Mouse (Mus musculus) kidney, adult 18-20 months (tissue): Measurements from ENCODE around the gene Dusp16.

Source experiments
- DNase-seq: peaks from one replicate; pipeline ENCODE4 v3.0.0; 2021

Dusp16 gene

DNA sequence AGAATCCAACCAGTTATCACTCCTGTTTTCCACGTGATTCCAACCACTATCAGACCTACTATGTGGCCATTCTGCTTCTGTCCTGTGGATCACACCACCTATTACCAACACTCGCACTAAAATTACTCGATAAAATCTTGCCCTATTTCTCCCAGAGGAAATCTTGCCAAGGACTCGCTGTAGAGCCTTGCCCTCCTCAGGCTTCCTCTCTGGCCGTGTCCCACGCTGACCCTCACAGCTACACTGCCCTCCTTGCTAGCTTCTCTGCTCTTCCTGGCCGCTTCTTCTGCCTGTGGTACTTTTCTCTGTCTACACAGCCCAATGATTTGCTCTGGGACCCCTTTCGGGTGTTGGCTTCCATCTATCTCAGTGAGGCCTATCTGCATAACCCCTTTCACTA is 59.6 kb downstream of the Dusp16 start:
- no peak for DNase-seq

DNA sequence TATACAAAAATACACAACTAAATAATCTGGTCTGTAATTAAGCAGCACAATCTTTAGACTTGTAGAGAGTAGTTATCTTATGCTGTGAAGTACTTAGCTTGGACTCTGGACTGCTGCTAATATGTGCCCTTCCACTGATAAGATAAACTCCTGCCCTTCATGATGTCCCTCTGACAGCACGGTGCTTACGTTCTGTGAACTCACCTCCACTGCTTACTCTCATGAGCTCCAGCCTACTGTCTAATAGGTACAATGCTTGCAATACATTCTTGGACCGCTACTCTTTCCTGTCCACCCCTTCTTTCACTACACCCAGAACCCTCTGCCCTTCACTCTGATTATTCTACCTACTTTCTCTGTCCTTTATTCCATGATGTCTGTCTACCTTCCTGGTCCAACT is 61.4 kb downstream of the Dusp16 start:
- no peak for DNase-seq

DNA sequence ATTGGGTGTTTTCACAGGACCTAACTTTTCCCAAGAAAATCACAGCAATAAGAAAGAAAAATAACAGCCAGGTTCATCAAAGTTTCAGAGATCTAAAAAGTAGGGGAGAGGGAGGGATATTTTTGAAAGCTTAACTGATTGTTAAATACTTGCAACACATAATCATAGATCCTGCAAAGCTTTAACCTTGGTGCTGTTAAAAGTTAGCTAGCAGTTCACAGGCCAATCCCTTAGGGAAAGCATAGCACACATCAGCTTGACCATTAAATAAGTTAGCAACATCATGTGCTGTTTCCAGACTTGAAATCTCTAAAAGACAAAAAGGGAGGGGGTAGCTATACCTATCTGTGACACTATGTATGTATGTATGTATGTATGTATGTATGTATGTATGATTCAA is 67.0 kb downstream of the Dusp16 start:
- no peak for DNase-seq

DNA sequence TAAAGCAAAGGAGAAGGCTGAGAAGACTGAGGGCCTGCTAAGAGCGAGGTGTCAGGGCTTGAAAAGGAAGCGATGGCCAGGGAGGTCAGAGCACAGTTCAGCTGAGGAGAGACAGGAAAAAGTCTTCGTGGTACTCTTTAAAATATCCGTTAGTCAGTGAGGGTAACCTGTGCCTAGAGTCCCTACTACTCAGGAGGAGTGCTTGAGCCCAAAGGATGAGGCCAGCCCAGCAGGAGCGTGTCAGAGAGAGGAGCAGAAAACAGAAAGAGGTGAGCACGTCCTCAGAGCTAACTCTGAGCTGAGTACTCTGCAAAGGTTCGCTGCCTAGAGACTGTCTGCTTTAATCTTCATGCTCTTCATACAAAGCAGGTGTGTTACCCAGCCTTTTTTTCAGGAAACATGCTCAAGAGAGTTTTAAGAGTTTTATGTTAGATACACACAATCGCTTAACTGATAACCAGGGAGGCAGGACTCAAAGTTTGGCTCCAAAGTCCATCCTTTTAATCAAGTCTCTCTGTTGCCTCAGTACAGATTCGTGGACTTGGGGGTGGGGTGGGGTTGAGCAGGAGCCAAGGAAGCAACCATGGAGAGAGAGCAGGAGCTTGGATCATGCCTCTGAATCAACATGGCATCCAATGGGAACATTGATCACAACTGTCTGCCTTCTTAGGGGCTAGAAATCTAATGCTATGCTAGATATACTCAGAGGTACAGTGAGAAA is 68.4 kb downstream of the Dusp16 start:
- peak; percentile 70 for DNase-seq

DNA sequence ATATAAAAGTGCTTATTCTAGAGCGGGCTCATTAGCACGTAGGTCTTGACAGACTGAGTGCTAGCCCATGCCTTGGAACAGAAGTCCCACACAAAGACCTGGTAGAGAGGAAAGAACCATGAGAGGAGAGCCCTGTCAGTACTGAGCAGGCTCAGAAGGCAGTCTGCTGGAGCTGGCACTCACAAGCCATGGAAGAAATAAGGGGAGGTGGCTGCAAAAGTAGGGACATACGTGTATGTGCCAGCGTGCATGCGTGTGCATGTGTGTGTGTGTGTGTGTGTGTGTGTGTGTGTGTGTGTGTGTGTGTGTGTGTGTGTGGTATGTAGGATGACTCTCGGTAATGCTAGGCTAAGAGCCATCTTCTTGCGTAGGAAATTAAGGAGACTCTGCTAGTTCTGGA is 69.1 kb downstream of the Dusp16 start:
- no peak for DNase-seq

DNA sequence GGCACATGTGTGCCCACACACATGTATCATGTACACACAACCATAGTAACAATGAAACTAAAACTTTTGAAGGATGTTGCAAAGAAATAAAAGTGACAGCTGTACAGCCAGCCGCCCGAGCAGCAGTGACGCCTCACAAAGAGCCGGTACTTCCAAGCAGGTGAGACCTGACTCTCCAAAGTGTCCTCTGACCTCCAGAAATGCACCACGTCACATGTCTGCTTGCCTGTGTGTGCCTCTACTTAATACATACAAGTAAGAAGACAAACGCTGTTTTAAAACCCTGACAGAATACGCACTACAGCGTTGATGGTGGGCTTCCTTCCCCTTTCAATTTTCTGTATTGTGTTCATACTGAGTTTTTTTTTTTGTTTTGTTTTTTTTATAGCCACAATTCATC is 69.5 kb downstream of the Dusp16 start:
- DNase-seq = no peak

DNA sequence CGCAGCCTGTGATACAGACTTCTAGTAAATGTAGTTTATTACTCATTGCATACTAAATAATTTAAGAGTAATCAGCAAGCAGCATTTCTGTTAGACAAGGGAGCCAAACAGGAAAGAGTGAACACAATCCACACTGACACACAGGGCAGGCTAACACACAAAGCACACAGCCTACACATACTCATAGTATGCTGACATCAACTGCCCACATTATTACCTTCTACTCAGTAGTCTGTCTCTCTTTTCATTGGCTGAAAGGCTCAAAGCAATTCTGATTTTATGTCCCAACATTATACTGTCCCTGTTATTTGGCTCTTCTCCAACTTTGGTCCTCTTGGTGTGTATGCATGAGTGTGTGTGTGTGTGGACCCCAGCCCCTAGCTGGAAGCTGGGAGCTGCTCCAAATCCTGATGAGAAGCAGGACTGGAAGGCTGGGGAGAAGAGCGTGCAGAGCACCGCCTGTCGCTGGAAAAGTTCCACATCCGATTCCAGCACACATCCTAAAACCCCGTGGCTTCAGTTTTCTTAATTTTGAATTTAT is 70.6 kb downstream of the Dusp16 start:
- no peak for DNase-seq

DNA sequence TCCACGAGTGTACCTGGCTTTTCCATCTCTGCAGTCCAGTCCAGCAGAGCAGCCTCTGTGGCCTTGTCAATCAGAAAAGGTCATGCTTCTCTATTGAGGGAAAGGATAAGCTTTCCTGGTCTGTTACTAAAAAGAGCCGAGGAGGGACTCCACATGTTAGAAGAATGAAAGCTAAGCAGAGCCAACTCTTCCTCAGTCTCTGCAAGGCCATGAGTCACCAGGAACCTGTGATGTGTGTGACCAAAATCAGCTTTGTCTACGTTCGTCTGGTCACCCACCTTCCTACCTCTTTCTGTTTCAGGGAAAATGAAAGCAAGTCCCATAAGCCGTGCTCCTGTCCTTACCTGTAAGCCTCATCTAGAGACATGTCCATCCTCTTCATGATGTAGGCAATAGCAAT is 72.3 kb downstream of the Dusp16 start:
- DNase-seq = no peak

DNA sequence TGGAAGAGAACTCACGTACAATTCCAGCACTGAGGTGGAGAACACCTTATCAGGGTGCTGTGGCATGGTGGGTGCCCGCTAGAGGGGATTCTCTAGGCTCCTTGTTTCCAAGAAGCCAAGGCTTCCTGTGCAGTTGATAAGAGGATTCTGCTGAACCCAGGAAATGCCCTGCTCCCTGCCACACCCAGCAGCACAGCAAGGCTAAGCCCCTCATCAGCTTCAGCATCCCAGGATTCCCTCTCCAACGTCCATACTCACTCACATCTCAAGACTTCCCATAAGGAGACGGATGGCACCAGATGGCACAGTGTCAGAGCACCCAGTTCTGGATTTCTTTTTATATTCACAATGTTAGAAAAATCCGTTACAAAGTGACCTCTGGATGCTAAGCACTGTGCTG is 73.3 kb downstream of the Dusp16 start:
- DNase-seq = no peak

DNA sequence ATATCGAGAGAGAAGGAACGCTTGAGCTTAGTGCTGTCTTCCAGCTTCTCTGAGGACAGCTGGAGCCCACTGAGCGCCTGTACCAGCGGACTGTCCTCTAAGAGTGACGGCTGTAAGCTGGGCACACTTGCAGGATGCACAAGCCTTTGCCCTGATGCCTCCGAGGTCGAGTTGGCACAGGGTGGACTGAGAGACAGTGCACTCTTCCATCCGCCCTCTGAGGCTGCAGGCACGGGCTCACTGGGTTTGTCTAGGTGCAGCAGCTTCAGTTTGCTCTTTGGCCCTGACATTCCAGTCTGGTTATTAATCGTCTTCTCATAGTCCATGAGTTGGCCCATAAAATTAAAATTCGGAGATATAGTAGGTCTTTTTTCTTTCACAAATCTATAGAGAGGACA is 73.8 kb downstream of the Dusp16 start:
- peak; percentile 40 for DNase-seq

DNA sequence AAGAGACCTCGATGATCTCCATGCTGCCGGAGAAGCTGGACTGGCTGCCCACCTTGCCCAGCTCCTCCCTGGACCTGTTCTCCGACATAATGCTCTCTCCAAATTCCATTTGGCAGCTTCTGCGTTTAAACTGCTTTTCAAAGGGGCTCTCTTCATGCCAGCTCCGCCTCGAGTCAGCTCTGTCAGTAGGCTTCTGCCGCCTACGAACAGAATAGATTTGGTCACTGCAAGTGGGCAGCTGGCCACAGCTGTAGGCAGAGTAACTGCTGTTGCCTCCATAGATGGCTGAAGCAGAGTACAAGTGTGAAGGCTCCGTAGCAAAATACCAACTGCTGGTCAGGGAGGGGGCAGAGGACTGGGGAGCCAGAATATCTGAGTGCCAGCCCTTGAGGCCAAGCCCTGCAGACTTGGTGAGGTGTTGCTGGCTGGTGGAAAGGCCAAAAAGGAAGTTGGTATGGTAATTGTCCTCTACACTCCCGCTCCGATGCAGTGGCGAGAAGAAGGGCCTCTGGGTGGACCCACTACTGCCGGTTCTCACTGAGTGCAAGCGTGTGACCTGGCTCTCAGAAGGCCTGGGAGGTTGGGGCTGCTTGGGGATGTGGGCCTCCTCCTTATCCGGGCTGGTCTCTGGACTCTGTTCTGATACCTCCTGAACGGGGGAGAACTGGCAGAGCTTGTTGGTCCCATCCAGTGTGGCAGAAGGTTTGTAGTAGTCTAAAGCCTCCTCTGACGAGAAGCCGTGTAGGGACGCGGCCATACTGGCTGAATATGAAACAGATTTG is 74.3 kb downstream of the Dusp16 start:
- DNase-seq = no peak

DNA sequence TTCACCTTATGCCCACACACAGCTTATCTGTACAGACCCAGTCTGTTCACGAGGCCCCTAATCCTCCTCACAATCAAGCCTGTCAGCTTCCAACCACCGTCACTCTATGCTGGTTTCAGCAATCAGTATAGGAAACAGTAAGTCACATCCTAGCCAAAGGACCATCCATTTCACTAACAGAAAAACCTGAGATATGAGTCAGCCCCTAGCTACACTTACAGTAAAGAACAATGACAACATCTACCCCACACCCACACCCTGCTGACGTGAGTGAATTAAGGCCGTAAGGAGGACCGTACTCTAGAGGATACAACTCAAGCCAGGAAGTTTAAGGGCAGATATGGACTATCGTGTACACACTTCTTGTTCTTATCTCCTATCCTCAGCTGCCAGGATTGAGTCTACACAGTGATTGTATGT is 76.2 kb downstream of the Dusp16 start:
- DNase-seq = no peak

DNA sequence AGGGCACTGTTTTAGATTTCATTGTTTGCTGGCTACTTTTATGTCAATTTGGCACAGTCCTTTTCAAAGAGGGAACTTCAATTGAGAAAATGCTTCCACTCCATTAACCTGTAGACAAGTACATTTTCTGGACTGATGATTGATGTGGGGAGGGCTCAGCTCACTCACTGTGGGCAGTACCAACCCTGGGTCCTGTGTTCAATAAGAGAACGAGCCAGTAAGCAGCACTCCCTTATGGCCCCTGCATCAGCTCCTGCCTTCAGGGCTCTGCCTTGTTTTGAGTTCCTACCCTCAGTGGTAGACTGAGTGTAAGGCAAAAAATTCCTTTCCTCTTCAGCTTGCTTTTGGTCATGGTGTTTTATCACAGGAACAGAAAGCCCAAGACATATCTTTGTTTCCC is 78.5 kb downstream of the Dusp16 start:
- DNase-seq = no peak

DNA sequence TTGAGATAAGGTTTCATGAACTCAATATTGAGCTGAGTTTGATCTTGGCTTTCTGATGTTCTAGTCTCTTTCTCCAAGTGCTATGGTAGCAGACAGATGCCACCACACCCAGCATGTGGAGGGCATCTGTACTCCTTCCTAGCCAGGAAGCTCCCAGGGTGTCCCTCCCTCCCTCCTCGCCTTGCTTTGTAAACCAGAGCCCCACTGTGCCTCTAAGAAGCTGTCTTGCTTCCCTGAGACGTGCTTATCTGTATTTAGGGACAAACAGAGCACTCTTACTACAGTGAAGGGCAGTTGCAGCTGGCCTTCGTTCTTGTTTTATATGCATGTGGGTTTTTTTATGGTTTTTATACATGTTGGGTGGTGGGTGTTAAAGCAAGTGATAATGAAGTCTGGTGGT is 79.1 kb downstream of the Dusp16 start:
- no peak for DNase-seq

DNA sequence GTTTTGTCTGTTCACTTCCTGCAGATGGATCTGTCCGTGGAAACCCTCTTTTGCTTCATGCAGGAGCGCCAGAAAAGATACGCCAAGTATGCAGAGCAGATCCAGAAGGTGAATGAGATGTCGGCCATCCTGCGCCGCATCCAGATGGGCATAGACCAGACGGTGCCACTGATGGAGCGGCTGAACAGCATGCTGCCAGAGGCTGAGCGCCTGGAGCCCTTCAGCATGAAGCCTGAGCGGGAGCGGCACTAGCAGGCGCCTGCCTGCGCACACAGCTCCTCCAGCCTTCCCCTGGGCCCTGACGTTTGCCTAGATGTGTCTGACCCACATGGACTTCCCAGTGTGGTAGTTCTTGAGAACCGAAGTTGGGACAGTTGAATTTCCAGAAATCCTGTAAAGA is 82.4 kb downstream of the Dusp16 start:
- no peak for DNase-seq

DNA sequence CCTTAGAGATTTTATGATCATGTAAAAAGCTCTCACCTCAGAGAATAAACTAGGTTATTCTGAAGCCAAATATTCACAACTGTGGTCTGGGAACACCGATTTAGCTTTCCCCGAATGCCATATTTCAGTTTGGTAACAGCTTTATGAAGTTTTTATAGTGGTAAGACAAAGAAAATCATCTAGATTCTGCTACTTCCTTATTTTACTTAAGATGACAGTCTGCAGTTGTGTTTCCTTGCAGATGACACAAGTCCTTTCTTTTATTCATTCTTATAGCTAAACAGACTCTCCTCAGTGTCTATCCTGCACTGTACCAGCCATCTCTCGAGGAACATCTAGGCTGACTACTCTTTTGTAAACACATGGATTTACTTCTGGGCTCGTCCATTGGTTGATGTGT is 86.0 kb downstream of the Dusp16 start:
- no peak for DNase-seq

DNA sequence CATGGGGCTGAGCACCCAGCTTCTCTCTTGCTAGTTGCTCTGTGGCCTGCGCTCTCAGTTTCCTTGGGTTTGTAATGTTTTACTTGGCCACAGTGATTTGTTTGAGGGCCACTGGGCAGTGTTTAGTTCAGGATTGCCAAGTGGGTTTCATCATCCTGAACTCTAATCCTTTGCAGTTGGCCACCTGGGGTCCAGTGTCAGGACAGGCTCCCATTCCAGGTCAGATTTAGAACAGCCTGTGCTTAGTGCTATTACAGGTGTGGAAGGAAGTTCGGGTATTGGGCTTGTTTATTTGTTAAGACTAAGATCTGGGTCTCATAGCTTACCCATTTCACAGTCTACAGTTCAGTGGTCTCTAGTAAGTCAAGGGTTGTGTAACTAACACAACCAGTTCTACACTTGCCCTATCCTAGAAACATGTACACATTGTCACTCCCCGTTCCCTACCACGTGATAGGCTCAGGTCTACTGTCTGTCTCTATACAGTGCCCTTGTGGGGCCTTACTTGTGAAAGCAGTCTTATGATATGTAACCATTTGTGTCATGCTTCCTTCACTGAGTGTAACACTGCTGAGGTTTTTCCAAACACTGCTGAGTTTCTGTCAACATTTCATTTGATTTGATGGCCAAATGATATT is 89.3 kb downstream of the Dusp16 start:
- peak; percentile 30 for DNase-seq

DNA sequence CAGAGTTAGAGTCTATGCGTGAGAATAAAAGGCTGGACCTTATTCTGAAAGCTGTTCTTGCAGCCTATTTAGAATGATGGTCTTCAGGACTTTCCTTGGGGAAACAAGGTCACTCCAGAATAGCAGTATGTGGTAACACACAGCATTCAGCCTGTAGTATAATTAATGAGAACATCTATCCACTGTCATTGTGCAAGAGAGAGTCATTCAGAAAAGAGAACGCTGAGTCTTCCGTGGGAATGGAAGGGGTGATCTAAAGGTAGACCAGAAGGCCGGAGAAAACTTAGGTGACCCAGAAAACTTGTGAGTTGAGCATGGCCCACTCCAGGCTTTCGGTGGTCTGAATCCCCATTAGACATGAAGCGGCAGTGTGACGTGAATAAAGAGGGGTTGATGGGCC is 90.2 kb downstream of the Dusp16 start:
- DNase-seq = no peak

DNA sequence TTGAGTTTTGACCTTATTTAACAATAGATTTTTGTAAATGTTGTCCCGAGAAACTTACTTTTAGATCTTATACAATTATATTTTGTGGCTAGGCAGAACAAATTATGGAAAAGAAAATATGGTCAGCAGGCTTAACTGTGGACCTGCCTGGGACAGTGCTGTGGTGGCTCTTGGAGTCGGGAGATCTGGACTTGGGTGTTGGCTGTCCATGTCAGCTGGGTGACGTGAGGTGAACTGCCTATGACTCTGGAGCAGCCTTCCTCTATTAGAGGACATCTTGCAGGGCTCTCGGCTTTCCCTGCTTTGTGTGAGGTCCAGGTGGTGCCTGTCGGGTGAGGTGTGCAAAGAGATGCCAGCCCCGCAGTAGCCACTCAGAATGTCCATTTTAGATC is 91.2 kb downstream of the Dusp16 start:
- DNase-seq = no peak

DNA sequence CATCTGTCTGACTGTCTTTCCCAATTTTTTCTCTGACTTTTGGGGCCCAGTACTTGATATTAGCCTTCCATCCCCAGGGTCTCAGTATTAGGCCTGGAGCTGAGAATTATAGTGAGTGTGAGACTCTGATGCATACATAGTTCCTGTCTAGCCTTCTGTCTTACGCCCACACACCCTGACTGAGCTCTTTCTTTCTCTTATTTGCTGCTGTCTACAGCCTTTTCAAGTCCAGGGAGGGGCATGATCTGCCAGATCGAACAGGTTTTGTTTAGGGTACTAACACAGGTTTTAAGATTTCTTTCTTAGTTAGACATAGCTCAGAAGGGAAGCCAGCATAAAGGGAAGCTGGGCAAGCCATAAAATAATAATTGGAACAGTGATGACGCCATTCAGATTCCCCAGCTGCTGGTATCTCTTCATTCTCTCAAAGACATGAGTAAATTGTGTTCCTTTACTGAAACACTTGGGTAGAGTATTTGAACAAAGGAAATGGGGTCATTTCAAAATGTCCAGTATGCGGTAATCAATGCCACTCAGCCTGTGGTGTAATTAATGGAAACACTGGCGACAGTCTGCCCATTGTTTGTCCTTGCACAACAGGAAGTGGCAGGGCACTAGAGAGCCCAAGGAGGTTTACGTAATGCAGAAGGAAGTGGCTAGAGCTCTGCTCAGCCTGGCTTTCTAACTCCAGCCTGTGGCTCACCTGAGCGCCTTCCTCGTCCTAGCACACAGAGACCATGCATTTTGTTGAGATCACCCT is 91.8 kb downstream of the Dusp16 start:
- no peak for DNase-seq

DNA sequence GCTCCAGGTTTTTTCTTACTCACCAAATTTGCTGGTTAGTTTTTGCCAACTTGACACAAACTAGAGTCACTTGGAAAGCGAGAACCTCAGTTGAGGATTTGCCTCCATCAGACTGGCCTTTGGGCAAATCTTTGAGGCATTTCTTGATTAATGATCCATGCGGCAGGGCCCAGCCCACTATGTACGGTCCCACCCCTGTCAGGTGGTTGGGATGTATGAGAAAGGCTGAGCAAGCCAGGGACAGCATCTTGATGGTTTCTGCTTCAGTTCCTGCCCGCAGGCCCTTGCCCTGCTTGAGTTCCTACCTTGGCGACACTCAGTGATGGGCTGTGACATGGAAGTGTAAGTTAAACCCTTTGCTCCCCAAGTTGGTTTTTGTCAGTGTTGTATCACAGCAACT is 94.2 kb downstream of the Dusp16 start:
- no peak for DNase-seq

DNA sequence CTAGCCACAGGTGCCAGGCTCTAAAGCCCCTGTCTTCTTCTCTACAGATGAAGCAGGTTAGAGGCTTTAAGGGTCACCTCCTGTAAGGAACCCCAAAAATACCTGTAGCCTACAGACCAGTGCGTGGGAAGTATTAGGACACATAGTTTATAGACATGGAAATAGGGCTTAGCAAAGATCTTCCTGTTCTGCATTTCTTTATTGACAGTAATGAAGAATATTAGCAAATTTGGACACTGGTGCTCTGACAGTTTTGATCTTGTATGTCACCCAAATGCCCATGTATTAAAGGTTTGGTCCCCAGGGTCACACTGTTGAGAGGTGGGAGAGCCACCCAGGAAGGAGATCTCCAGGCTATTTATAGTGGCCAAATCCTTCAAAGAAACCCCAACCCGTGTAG is 95.9 kb downstream of the Dusp16 start:
- no peak for DNase-seq

DNA sequence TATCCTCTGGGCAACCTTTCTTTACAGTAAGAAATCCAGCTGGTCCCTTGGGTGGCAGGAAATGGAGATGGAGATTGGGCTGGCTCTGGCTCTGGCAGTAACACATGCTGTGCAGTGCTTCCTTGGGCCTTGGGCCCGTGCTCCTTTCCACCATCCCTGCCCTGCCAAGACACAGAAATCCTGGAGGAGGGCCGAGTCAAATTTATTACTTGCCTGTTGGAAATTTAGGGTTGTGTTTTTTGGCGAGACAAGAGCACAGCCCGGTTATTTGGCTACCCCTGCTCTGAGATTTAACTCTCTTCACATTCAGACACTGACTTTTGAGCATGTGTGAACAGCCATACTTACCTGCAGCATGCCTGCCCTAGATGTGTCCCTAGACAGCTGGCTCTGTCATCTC is 96.3 kb downstream of the Dusp16 start:
- no peak for DNase-seq
